Mouse (Mus musculus): ENCODE measurements around the gene Tcte2.

GRCm38 (mm10) chr17:13735057-13735456 is 26.6 kb downstream of the Tcte2 start:
- TF ChIP-seq CTCF (IDR thresholded peaks at IDR 0.05; ENCODE audit: extremely low read depth, insufficient read depth, low read length) (no peak), POLR2A (IDR thresholded peaks at IDR 0.05; ENCODE audit: extremely low read depth, insufficient read depth, low read length) (no peak)
